Mouse (Mus musculus) hindbrain, embryonic 14.5 days (tissue): ENCODE measurements around the gene Fmnl2. TPM values are rescaled to one million over a fixed set of nuclear protein-coding genes. Genes with fewer than 3 reads are reported as not detected.
A peak's percentile ranks its signal among the peaks of the same experiment; 100 is the strongest.

ENCODE experiments used
- ATAC-seq: fragments of 200-750 bp; cut with Nextera tagmentation; 2 replicates; pipeline ENCODE4 v1.8.0; 2017; ENCODE audit warnings: moderate number of reproducible peaks, mild to moderate bottlenecking, moderate TSS enrichment, moderate library complexity; ENCODE audit not compliant: low FRiP score
- DNase-seq: peaks from one replicate; pipeline ENCODE4 v3.0.0-alpha.2; 2015; ENCODE audit warnings: low spot score
- H3K27ac ChIP-seq: fragments of 300-500 bp; sonication (generic); 2 replicates; pipeline ENCODE4 v1.5.1; 2014; ENCODE audit warnings: mild to moderate bottlenecking, moderate library complexity
- H3K27me3 ChIP-seq: fragments of 300-500 bp; sonication (generic); 2 replicates; pipeline ENCODE4 v1.6.1; 2014; ENCODE audit warnings: mild to moderate bottlenecking, low read length, mixed read lengths; ENCODE audit not compliant: control insufficient read depth, insufficient read depth
- H3K36me3 ChIP-seq: fragments of 300-500 bp; sonication (generic); replicated peaks from 2 replicates; pipeline ENCODE4 v1.6.1; 2014; ENCODE audit not compliant: control insufficient read depth, insufficient read depth
- H3K4me1 ChIP-seq: fragments of 300-500 bp; sonication (generic); replicated peaks from 2 replicates; pipeline ENCODE4 v1.6.1; 2014; ENCODE audit warnings: antibody characterized with exemption, low read length, mixed read lengths; ENCODE audit not compliant: control insufficient read depth, insufficient read depth
- H3K4me2 ChIP-seq: fragments of 300-500 bp; sonication (generic); replicated peaks from 2 replicates; pipeline ENCODE4 v1.6.1; 2014; ENCODE audit warnings: mild to moderate bottlenecking, moderate library complexity
- H3K4me3 ChIP-seq: fragments of 300-500 bp; sonication (generic); replicated peaks from 2 replicates; pipeline ENCODE4 v1.5.1; 2014; ENCODE audit warnings: mild to moderate bottlenecking, low read length
- H3K9ac ChIP-seq: fragments of 300-500 bp; sonication (generic); 2 replicates; pipeline ENCODE4 v1.6.1; 2014
- H3K9me3 ChIP-seq: fragments of 300-500 bp; sonication (generic); 2 replicates; pipeline ENCODE4 v1.6.1; 2016; ENCODE audit warnings: low read length; ENCODE audit not compliant: control insufficient read depth
- WGBS: fragments of 180-500 bp; shearing (Covaris S2); extraction: QIAGEN DNeasy Blood & Tissue Kit; methylation state at CpG from one replicate; pipeline ENCODE4 v1.1.7; 2014; 5-methylcytosine and 5-hydroxymethylcytosine counted together
- polyA plus RNA-seq: library from polyadenylated mRNA; unstranded; fragments of >200 nt; fragmentation: Nextera tagmentation; extraction: Ambion mirVana; gene quantifications from 2 replicates; pipeline ENCODE4 v1.2.1, GENCODE M21; 2014

The Fmnl2 gene
- polyA plus RNA-seq, 1 experiment from 2014 or later = 13.7 TPM

- H3K4me3 ChIP-seq = no peak overlapping the region
- no peaks in the 10 kb centered on the region for H3K27me3 ChIP-seq
- H3K27ac ChIP-seq = no peak overlapping the region
- ATAC-seq (no peak), DNase-seq (no peak)
- H3K9ac ChIP-seq = no peak overlapping the region
- H3K4me1 ChIP-seq = no peaks in the 10 kb centered on the region
- H3K4me2 ChIP-seq = no peak overlapping the region
- 85% methylated on average over 11 of the region's 11 CpGs for WGBS
- H3K9me3 ChIP-seq = no peaks in the 10 kb centered on the region
- H3K36me3 ChIP-seq = peaks cover 74% of the 10 kb centered on the region
Measured at GRCm38 (mm10) chr2:53101885-53102740, 244.5 kb downstream of the Fmnl2 start.

DNA sequence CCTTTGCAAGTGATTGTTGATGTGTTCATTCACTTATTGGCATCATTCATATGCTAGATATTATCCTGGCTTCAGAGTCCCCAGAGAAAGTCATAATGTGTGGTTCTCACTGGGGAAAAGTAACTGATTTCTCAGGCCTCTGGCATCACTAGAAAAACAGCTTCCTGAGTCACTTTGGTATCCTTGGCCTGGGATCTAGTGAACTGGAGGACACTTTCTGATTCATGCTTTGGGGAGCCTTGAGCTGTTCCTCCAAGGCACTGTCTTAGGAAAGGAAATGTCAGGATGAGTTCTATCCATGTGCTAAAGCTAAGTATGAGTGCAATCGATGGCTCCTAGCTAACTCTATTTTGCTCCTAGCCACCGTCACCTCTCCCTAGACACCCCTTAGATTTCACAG lies 245.2 kb downstream of the Fmnl2 start:
- no peaks in the 10 kb centered on the region for H3K27me3 ChIP-seq
- no peak overlapping the region for H3K4me2 ChIP-seq
- WGBS = 94% methylated on average over 2 of the region's 2 CpGs
- no peaks in the 10 kb centered on the region for H3K4me1 ChIP-seq
- no peaks in the 10 kb centered on the region for H3K9me3 ChIP-seq
- H3K27ac ChIP-seq = no peak overlapping the region
- DNase-seq = no peak
- H3K9ac ChIP-seq = no peak overlapping the region
- H3K36me3 ChIP-seq = peaks cover 74% of the 10 kb centered on the region
- ATAC-seq = no peak
- no peak overlapping the region for H3K4me3 ChIP-seq

DNA sequence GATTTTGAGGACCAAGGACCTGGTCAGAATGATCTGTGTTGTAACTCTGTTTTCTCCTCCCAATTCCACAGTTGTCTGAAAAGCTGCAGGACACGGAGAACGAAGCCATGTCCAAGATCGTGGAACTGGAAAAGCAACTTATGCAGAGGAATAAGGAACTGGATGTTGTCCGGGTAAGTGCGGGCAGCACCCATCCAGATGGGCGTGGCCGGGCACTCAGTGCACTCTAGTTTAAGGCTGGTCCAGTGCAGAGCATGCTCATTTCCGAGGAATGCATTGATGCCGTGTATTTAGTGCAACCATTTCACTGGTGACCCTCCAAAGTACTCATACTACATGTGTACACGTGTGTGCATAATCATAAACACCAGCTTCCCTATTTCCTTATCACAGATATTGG lies 247.7 kb downstream of the Fmnl2 start:
- H3K27me3 ChIP-seq = no peaks in the 10 kb centered on the region
- H3K4me2 ChIP-seq = no peak overlapping the region
- peaks cover 86% of the 10 kb centered on the region for H3K36me3 ChIP-seq
- DNase-seq (no peak), ATAC-seq (no peak)
- H3K9me3 ChIP-seq = no peaks in the 10 kb centered on the region
- no peak overlapping the region for H3K9ac ChIP-seq
- 98% methylated on average over 10 of the region's 10 CpGs for WGBS
- H3K27ac ChIP-seq = no peak overlapping the region
- H3K4me1 ChIP-seq = no peaks in the 10 kb centered on the region
- no peak overlapping the region for H3K4me3 ChIP-seq

DNA sequence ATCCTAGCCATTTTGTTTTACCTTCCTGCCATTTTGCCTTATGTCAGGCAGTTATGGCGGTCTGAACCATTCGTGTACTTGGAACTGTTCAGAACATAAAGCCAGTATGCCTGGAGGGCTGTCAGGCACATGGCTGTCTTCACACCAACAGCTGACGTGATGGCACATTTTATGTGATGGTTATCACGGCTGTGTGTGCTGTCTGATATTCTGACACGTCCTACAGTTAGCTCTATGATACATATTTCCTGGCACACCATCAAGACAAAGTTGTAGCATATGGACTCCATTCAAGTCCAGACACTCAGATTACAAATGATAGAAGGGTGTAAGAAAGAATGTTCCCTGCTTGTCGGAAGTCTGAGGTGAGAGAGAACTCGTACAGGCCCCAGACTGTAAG lies 248.4 kb downstream of the Fmnl2 start:
- no peak for ATAC-seq
- Histone ChIP-seq H3K27me3 (no peaks in the 10 kb centered on the region), H3K36me3 (peaks cover 90% of the 10 kb centered on the region), H3K9me3 (no peaks in the 10 kb centered on the region), H3K4me3 (no peak overlapping the region), H3K9ac (no peak overlapping the region), H3K4me2 (no peak overlapping the region), H3K27ac (no peak overlapping the region), H3K4me1 (no peaks in the 10 kb centered on the region)
- DNase-seq = no peak
- WGBS = 87% methylated on average over 7 of the region's 7 CpGs

DNA sequence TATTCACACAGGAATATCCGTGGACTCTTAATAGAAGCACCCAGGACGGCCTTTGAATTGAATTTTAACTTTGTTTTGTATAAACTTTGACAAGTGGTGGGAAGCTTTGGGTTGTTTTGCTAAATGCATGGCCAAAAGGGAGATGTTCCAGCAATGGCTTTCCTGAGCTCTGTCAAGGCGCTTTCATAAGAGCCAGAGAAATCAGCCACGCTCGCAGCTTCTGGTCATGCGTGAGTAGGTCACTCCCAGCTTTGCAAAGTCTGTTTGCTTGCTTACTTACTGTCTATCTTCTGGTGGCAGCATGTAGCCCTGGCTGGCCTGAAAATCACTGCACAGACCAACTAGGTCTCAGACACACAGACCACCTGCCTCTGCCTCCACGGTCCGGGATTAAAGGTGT lies 248.8 kb downstream of the Fmnl2 start:
- no peak overlapping the region for H3K9ac ChIP-seq
- H3K9me3 ChIP-seq = no peaks in the 10 kb centered on the region
- WGBS = 92% methylated on average over 8 of the region's 8 CpGs
- no peaks in the 10 kb centered on the region for H3K27me3 ChIP-seq
- peaks cover 89% of the 10 kb centered on the region for H3K36me3 ChIP-seq
- DNase-seq (no peak), ATAC-seq (no peak)
- no peaks in the 10 kb centered on the region for H3K4me1 ChIP-seq
- no peak overlapping the region for H3K4me2 ChIP-seq
- no peak overlapping the region for H3K27ac ChIP-seq
- H3K4me3 ChIP-seq = no peak overlapping the region

DNA sequence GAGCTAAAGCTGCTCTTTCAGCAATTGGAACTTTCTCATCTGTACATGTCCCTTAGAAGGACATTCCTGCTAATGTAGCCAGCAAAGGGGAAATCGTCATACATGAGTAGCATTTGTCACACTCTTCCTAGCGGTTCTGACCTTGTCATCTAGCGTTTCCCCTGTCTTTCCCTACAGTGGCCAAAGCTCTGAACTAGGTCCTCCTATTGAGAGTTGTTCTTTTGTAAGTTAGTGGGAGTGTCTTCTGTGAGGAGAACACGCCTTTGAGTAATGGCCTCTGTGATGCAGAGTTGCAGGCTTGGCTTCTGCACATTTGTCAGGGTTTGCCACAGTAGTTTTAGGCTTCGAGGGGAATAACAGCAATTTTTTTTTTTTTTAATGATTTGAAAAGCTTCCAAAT lies 250.9 kb downstream of the Fmnl2 start:
- WGBS = 75% methylated on average over 5 of the region's 5 CpGs
- ATAC-seq = no peak
- H3K27me3 ChIP-seq = no peaks in the 10 kb centered on the region
- no peak for DNase-seq
- no peak overlapping the region for H3K4me2 ChIP-seq
- no peak overlapping the region for H3K4me3 ChIP-seq
- H3K9me3 ChIP-seq = no peaks in the 10 kb centered on the region
- H3K4me1 ChIP-seq = no peaks in the 10 kb centered on the region
- peaks cover 80% of the 10 kb centered on the region for H3K36me3 ChIP-seq
- no peak overlapping the region for H3K27ac ChIP-seq
- no peak overlapping the region for H3K9ac ChIP-seq

DNA sequence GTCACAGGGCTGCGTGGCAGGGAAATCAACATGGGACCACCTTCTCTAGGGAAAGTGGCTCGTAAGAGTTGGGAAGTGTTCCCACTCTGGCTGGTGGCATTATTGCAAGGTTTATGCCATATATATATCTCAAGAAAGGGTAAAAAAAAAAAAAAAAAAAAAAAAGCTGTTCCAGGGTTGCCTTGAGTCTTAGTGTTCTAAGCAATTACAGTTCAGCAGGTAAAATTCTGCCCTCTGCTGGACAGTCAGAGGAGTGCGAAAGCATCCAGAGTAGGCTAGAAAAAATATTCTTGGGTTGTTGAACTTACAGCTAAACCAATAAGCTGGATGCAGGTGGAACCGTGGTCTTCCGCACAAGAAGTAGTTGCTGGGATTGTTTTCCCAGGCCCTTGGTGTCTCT lies 264.1 kb downstream of the Fmnl2 start:
- Histone ChIP-seq H3K4me3 (no peak overlapping the region), H3K4me2 (no peak overlapping the region), H3K4me1 (no peaks in the 10 kb centered on the region), H3K9me3 (no peaks in the 10 kb centered on the region), H3K27ac (no peak overlapping the region), H3K9ac (no peak overlapping the region), H3K36me3 (peaks cover 76% of the 10 kb centered on the region), H3K27me3 (no peaks in the 10 kb centered on the region)
- ATAC-seq (0 out of 2 replicates have a peak, but pooled peaks have one; percentile 38), DNase-seq (peak; percentile 78)
- WGBS = 80% methylated on average over 5 of the region's 5 CpGs

- DNase-seq (no peak), ATAC-seq (no peak)
- Histone ChIP-seq H3K9me3 (no peaks in the 10 kb centered on the region), H3K4me3 (no peak overlapping the region), H3K27ac (no peak overlapping the region), H3K4me1 (no peaks in the 10 kb centered on the region), H3K4me2 (no peak overlapping the region), H3K9ac (no peak overlapping the region), H3K27me3 (no peaks in the 10 kb centered on the region), H3K36me3 (peaks cover 81% of the 10 kb centered on the region)
- WGBS = 89% methylated on average over 3 of the region's 3 CpGs
Measured at GRCm38 (mm10) chr2:53125998-53126397, 268.3 kb downstream of the Fmnl2 start.

DNA sequence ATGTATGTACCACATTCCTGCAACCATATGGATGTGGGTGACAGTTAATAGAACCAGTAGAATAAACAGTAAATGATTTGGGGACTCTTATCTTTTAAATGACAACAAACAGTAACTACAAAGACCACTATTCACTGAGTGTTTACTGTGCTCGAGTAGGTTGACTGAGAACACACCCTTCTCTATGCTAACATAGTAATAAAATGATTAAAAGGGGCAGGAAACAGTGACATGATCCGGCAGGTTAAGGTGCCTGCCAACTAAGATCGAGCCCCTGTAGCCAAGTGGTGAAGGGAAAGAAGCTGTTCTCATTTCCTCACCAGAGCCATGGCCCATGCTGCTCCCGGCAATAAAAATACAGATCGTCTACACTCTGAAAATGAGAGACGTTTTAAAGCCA lies 271.4 kb downstream of the Fmnl2 start:
- H3K27ac ChIP-seq = no peak overlapping the region

More for the DNA sequence above, 271.4 kb downstream of the Fmnl2 start:
- H3K27me3 ChIP-seq = no peaks in the 10 kb centered on the region
- H3K9ac ChIP-seq = no peak overlapping the region
- H3K4me1 ChIP-seq = no peaks in the 10 kb centered on the region
- H3K4me3 ChIP-seq = no peak overlapping the region
- H3K36me3 ChIP-seq = peaks cover 78% of the 10 kb centered on the region
- no peaks in the 10 kb centered on the region for H3K9me3 ChIP-seq
- ATAC-seq (no peak), DNase-seq (no peak)
- WGBS = 89% methylated on average over 6 of the region's 6 CpGs
- H3K4me2 ChIP-seq = no peak overlapping the region
